Mouse (Mus musculus) heart, embryonic 16.5 days (tissue): ENCODE results near the gene Sox5. TPM values are rescaled to one million over a fixed set of nuclear protein-coding genes. Genes with fewer than 3 reads are reported as not detected.
A peak's percentile ranks its signal among the peaks of the same experiment; 100 is the strongest.
"Not testable (repeated sequence)": the region's sequence is repeated elsewhere in the genome, so short reads cannot be mapped to it uniquely, and the experiment has no call there.

Experiments used
- ATAC-seq: fragments of 200-750 bp; cut with Nextera tagmentation; replicated peaks from 2 replicates; pipeline ENCODE4 v1.8.0; 2017; ENCODE audit warnings: moderate number of reproducible peaks; ENCODE audit not compliant: insufficient read depth, low FRiP score; ENCODE audit errors: extremely low read depth
- H3K27ac ChIP-seq: fragments of 300-500 bp; sonication (generic); 2 replicates; pipeline ENCODE4 v1.5.1; 2014; ENCODE audit warnings: mild to moderate bottlenecking, low read length, control low read depth, moderate library complexity
- H3K27me3 ChIP-seq: fragments of 300-500 bp; sonication (generic); 2 replicates; pipeline ENCODE4 v1.6.1; 2014; ENCODE audit warnings: low read length, mixed read lengths; ENCODE audit not compliant: control insufficient read depth, insufficient read depth
- H3K36me3 ChIP-seq: fragments of 300-500 bp; sonication (generic); 2 replicates; pipeline ENCODE4 v1.6.1; 2014; ENCODE audit not compliant: control insufficient read depth, insufficient read depth
- H3K4me1 ChIP-seq: fragments of 300-500 bp; sonication (generic); 2 replicates; pipeline ENCODE4 v1.6.1; 2014; ENCODE audit warnings: low read length, mixed read lengths; ENCODE audit not compliant: control insufficient read depth, insufficient read depth
- H3K4me2 ChIP-seq: fragments of 300-500 bp; sonication (generic); 2 replicates; pipeline ENCODE4 v1.6.1; 2014; ENCODE audit warnings: low read depth, mild to moderate bottlenecking, control low read depth, low read length
- H3K4me3 ChIP-seq: fragments of 300-500 bp; sonication (generic); 2 replicates; pipeline ENCODE4 v1.5.1; 2014; ENCODE audit warnings: mild to moderate bottlenecking, control low read depth, low read length
- H3K9ac ChIP-seq: fragments of 300-500 bp; sonication (generic); 2 replicates; pipeline ENCODE4 v1.6.1; 2014; ENCODE audit warnings: low read length, control low read depth
- H3K9me3 ChIP-seq: fragments of 300-500 bp; sonication (generic); replicated peaks from 2 replicates; pipeline ENCODE4 v1.6.1; 2016; ENCODE audit warnings: low read length; ENCODE audit not compliant: control insufficient read depth
- WGBS: fragments of 180-500 bp; shearing (Covaris S2); extraction: QIAGEN DNeasy Blood & Tissue Kit; methylation state at CpG from one replicate; pipeline ENCODE4 v1.1.7; 2014; 5-methylcytosine and 5-hydroxymethylcytosine counted together
- polyA plus RNA-seq: library from polyadenylated mRNA; unstranded; fragments of >200 nt; fragmentation: Nextera tagmentation; extraction: Ambion mirVana; gene quantifications from 2 replicates; pipeline ENCODE4 v1.2.1, GENCODE M21; 2015

Sox5 gene
- polyA plus RNA-seq, 1 experiment from 2014 or later, result 8.8 TPM

DNA sequence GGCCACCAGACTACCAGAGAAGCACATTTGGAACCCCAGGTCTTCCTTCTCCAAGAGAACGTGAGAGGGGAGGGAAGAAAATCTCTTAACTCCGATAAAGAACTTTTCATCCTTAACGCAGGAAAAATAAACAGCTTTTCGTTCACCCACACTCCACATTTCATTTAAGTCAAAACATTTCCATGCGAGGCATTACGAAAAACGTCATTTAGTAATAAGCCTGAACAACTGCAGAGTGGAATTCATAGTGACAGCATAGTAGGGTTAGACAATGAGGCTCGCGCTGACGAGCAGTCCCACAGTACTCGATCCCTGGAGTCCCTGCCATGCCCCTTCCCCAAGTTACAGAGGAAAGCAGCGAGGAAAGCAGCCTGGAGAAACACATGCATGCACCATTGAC, 578.8 kb downstream of the Sox5 start:
- H3K4me2 ChIP-seq, result 0 out of 2 replicates have a peak overlapping the region, but pooled peaks have one; percentile 4
- no peak overlapping the region for H3K9ac ChIP-seq
- WGBS, result 62% methylated on average over 12 of the region's 12 CpGs

DNA sequence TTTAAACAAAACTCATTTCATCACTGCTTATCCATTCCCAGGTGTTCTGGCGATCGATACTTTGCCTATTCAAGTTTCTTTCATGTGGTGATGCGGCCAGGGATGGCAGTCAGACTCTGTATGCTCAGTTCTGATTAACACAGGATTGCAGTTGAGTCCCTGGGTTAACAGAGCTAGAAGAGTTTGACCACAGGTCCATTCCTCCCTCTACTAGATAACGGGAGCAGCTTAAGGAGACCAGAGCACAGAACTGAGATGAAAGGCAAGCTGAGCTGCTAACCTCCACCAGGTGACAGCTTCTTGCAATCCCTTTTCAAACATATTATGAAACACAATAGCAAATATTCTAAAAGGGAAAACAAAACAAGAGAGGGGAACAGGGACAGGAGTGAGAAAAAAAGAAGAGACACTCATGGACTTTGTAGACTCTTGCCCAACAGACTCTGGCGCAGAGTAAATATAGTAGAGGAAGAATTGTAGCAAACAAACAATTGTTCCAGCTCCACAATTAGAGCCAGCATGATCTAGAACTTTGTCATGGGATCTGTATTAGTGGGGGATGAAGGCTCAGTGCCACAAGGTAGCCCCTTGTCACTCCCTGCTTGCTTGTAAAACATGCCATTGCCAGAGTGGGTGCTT, 580.3 kb downstream of the Sox5 start:
- H3K27me3 ChIP-seq, result peaks cover 6% of the 10 kb centered on the region; the same call in 1 of the 2 replicates
- H3K27ac ChIP-seq, result no peak overlapping the region
- no peak for ATAC-seq
- H3K4me3 ChIP-seq, result no peak overlapping the region
- H3K4me1 ChIP-seq, result no peaks in the 10 kb centered on the region
- no peaks in the 10 kb centered on the region for H3K9me3 ChIP-seq
- no peaks in the 10 kb centered on the region for H3K36me3 ChIP-seq
- no peak overlapping the region for H3K9ac ChIP-seq
- H3K4me2 ChIP-seq, result no peak overlapping the region
- WGBS, result 79% methylated on average over 5 of the region's 5 CpGs

More for the DNA sequence above, 578.8 kb downstream of the Sox5 start:
- Histone ChIP-seq H3K9me3 (no peaks in the 10 kb centered on the region), H3K36me3 (no peaks in the 10 kb centered on the region), H3K4me3 (no peak overlapping the region), H3K27me3 (peaks cover 6% of the 10 kb centered on the region; the same call in 1 of the 2 replicates), H3K27ac (no peak overlapping the region), H3K4me1 (no peaks in the 10 kb centered on the region)
- no peak for ATAC-seq

GRCm38 (mm10) chr6:144197209-144198119, 584.3 kb downstream of the Sox5 start:
- Histone ChIP-seq H3K27ac (no peak overlapping the region), H3K4me1 (no peaks in the 10 kb centered on the region), H3K36me3 (no peaks in the 10 kb centered on the region), H3K27me3 (no peaks in the 10 kb centered on the region), H3K4me2 (no peak overlapping the region), H3K9ac (no peak overlapping the region), H3K4me3 (no peak overlapping the region), H3K9me3 (no peaks in the 10 kb centered on the region)
- 82% methylated on average over 16 of the region's 16 CpGs for WGBS
- no peak for ATAC-seq

GRCm38 (mm10) chr6:144195934-144196333, 585.8 kb downstream of the Sox5 start:
- 76% methylated on average over 14 of the region's 14 CpGs for WGBS
- Histone ChIP-seq H3K27me3 (no peaks in the 10 kb centered on the region), H3K4me2 (no peak overlapping the region), H3K9ac (no peak overlapping the region), H3K36me3 (no peaks in the 10 kb centered on the region), H3K4me3 (no peak overlapping the region), H3K9me3 (0 out of 2 replicates have a peak, but pooled peaks cover under 1% of the 10 kb centered on the region), H3K27ac (no peak overlapping the region), H3K4me1 (no peaks in the 10 kb centered on the region)
- no peak for ATAC-seq

DNA sequence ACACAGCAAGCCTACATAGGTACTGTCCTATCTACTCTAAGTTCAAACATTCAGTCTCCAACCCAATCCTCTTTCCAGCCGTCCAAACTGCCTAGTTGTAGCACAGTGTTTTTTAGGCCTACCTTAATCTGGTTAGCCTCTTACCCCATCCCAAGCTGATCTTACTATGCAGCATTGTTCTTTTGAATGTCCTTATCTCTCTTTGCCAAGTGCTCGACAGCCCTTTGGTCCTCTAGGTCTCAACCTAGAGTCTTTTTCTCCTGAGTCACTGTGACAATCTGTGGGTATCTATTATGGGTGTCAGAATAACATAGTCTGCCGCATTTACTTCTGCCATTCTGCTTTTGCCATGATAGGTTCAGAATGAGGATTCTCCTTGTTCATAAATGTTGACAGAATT, 598.7 kb downstream of the Sox5 start:
- H3K9ac ChIP-seq, result no peak overlapping the region
- H3K27me3 ChIP-seq, result no peaks in the 10 kb centered on the region
- H3K4me3 ChIP-seq, result no peak overlapping the region
- H3K27ac ChIP-seq, result no peak overlapping the region
- H3K36me3 ChIP-seq, result no peaks in the 10 kb centered on the region
- no peaks in the 10 kb centered on the region for H3K9me3 ChIP-seq
- no peak for ATAC-seq
- H3K4me2 ChIP-seq, result no peak overlapping the region
- WGBS, result 58% methylated on average over 3 of the region's 3 CpGs
- H3K4me1 ChIP-seq, result no peaks in the 10 kb centered on the region

DNA sequence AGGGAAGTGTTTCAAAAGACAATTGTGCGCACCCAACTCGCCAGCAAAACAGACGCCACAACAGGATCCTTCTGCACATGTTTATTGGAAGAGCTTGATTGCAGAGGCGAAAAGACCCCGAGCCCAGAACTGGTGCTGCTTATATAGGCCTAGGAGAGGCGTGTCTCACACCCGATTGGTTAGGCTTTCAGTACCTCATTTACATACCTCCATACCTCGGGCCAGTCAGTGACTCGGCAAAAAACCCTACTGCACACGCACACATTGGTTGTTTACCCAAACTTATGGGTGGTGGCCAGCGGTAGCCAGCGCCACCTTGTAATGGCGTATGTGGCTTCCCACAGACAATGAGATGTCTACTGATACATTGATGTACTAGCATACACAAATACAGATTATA, 599.3 kb downstream of the Sox5 start:
- H3K4me3 ChIP-seq, H3K4me1 ChIP-seq, ATAC-seq, H3K36me3 ChIP-seq, H3K27ac ChIP-seq, H3K9me3 ChIP-seq, H3K27me3 ChIP-seq, H3K4me2 ChIP-seq, H3K9ac ChIP-seq: not testable (repeated sequence)
- WGBS, result 93% methylated on average over 13 of the region's 13 CpGs

GRCm38 (mm10) chr6:144181083-144181866, 600.5 kb downstream of the Sox5 start:
- Histone ChIP-seq H3K9ac (peak overlapping the region; percentile 53), H3K27ac (peak overlapping the region; percentile 72), H3K36me3 (no peaks in the 10 kb centered on the region), H3K4me1 (no peaks in the 10 kb centered on the region), H3K27me3 (no peaks in the 10 kb centered on the region), H3K4me2 (peak overlapping the region; percentile 54), H3K4me3 (peak overlapping the region; percentile 38), H3K9me3 (no peaks in the 10 kb centered on the region)
- ATAC-seq, result no peak
- 53% methylated on average over 12 of the region's 12 CpGs for WGBS

GRCm38 (mm10) chr6:144179111-144179510, 602.7 kb downstream of the Sox5 start:
- 62% methylated on average over 3 of the region's 3 CpGs for WGBS
- H3K27me3 ChIP-seq, result no peaks in the 10 kb centered on the region

More at GRCm38 (mm10) chr6:144179111-144179510, 602.7 kb downstream of the Sox5 start:
- H3K4me3 ChIP-seq, result no peak overlapping the region
- no peak overlapping the region for H3K9ac ChIP-seq
- H3K9me3 ChIP-seq, result no peaks in the 10 kb centered on the region
- no peaks in the 10 kb centered on the region for H3K36me3 ChIP-seq
- no peak overlapping the region for H3K27ac ChIP-seq
- H3K4me1 ChIP-seq, result no peaks in the 10 kb centered on the region
- ATAC-seq, result no peak
- no peak overlapping the region for H3K4me2 ChIP-seq
